Mouse (Mus musculus) liver, embryonic 11.5 days (tissue): Measurements from ENCODE around the gene Btbd9. TPM values are rescaled to one million over a fixed set of nuclear protein-coding genes. Genes with fewer than 3 reads are reported as not detected.

Experiments
- ATAC-seq: fragments of 200-750 bp; cut with Nextera tagmentation; replicated peaks from 2 replicates; pipeline ENCODE4 v1.8.0; 2017; ENCODE audit warnings: moderate number of reproducible peaks, mild to moderate bottlenecking, moderate TSS enrichment, moderate library complexity; ENCODE audit not compliant: low FRiP score
- DNase-seq: peaks from one replicate; pipeline ENCODE4 v3.0.0-alpha.2; 2017; ENCODE audit warnings: low spot score
- H3K27ac ChIP-seq: fragments of 300-500 bp; sonication (generic); 2 replicates; pipeline ENCODE4 v1.5.1; 2014; ENCODE audit warnings: mild to moderate bottlenecking, low read depth, low read length, control low read depth
- H3K27me3 ChIP-seq: fragments of 300-500 bp; sonication (generic); replicated peaks from 2 replicates; pipeline ENCODE4 v1.6.1; 2014; ENCODE audit warnings: low read length, mixed read lengths; ENCODE audit not compliant: control insufficient read depth, insufficient read depth
- H3K36me3 ChIP-seq: fragments of 300-500 bp; sonication (generic); 2 replicates; pipeline ENCODE4 v1.6.1; 2014; ENCODE audit warnings: mild to moderate bottlenecking, low read length, moderate library complexity, mixed read lengths; ENCODE audit not compliant: control insufficient read depth, insufficient read depth
- H3K4me1 ChIP-seq: fragments of 300-500 bp; sonication (generic); replicated peaks from 2 replicates; pipeline ENCODE4 v1.6.1; 2014; ENCODE audit warnings: low read length, mixed read lengths; ENCODE audit not compliant: control insufficient read depth, insufficient read depth
- H3K4me2 ChIP-seq: fragments of 300-500 bp; sonication (generic); 2 replicates; pipeline ENCODE4 v1.6.1; 2014; ENCODE audit warnings: mild to moderate bottlenecking, control low read depth, moderate library complexity
- H3K4me3 ChIP-seq: fragments of 300-500 bp; sonication (generic); 2 replicates; pipeline ENCODE4 v1.5.1; 2014; ENCODE audit warnings: low read depth, low read length, control low read depth
- H3K9ac ChIP-seq: fragments of 300-500 bp; sonication (generic); 2 replicates; pipeline ENCODE4 v1.6.1; 2014; ENCODE audit warnings: low read depth, low read length, control low read depth
- H3K9me3 ChIP-seq: fragments of 300-500 bp; sonication (generic); 2 replicates; pipeline ENCODE4 v1.6.1; 2016; ENCODE audit warnings: low read length, inconsistent platforms, mixed read lengths; ENCODE audit not compliant: control insufficient read depth
- whole genome bisulfite sequencing: fragments of 180-500 bp; shearing (Covaris S2); extraction: QIAGEN DNeasy Blood & Tissue Kit; methylation state at CpG from one replicate; pipeline ENCODE4 v1.1.7; 2014; 5-methylcytosine and 5-hydroxymethylcytosine counted together
- polyA plus RNA-seq: library from polyadenylated mRNA; unstranded; fragments of >200 nt; fragmentation: Nextera tagmentation; extraction: Ambion mirVana; gene quantifications from 2 replicates; pipeline ENCODE4 v1.2.1, GENCODE M21; 2014

The Btbd9 gene
- polyA plus RNA-seq, 1 experiment from 2014 or later = 33.4 TPM

- 0 out of 2 replicates have a peak overlapping the region, but pooled peaks have one; percentile 6 for H3K9ac ChIP-seq
- peak overlapping the region; percentile 80; the same call in 1 of the 2 replicates for H3K4me3 ChIP-seq
- no peaks in the 10 kb centered on the region for H3K36me3 ChIP-seq
- WGBS = 58% methylated on average over 8 of the region's 8 CpGs
- no peak for ATAC-seq
- DNase-seq = no peak
- peaks cover 24% of the 10 kb centered on the region for H3K4me1 ChIP-seq
- H3K27me3 ChIP-seq = no peaks in the 10 kb centered on the region
- 0 out of 2 replicates have a peak overlapping the region, but pooled peaks have one; percentile 5 for H3K27ac ChIP-seq
- no peaks in the 10 kb centered on the region for H3K9me3 ChIP-seq
- H3K4me2 ChIP-seq = peak overlapping the region; percentile 88
These were observed 2.1 kb downstream of the Btbd9 start for GRCm38 (mm10) chr17:30573990-30574782.

- Histone ChIP-seq H3K27ac (no peak overlapping the region), H3K9me3 (no peaks in the 10 kb centered on the region), H3K4me2 (no peak overlapping the region), H3K4me3 (no peak overlapping the region), H3K36me3 (no peaks in the 10 kb centered on the region), H3K9ac (no peak overlapping the region), H3K27me3 (no peaks in the 10 kb centered on the region), H3K4me1 (peaks cover 20% of the 10 kb centered on the region)
- 62% methylated on average over 3 of the region's 3 CpGs for WGBS
- no peak for DNase-seq
- no peak for ATAC-seq
These were observed 5.3 kb downstream of the Btbd9 start for GRCm38 (mm10) chr17:30570971-30571370.

GRCm38 (mm10) chr17:30570173-30570572 lies 6.1 kb downstream of the Btbd9 start:
- Histone ChIP-seq H3K4me2 (no peak overlapping the region), H3K27ac (no peak overlapping the region), H3K27me3 (no peaks in the 10 kb centered on the region), H3K36me3 (no peaks in the 10 kb centered on the region), H3K4me1 (peaks cover 18% of the 10 kb centered on the region), H3K9ac (no peak overlapping the region), H3K4me3 (no peak overlapping the region), H3K9me3 (no peaks in the 10 kb centered on the region)
- WGBS = 47% methylated on average over 8 of the region's 8 CpGs
- ATAC-seq = no peak
- no peak for DNase-seq

- H3K4me1 ChIP-seq = peaks cover 5% of the 10 kb centered on the region; the same call in 1 of the 2 replicates
- H3K9ac ChIP-seq = no peak overlapping the region
- no peak overlapping the region for H3K4me2 ChIP-seq
- H3K9me3 ChIP-seq = no peaks in the 10 kb centered on the region
- no peak for ATAC-seq
- DNase-seq = no peak
- no peaks in the 10 kb centered on the region for H3K27me3 ChIP-seq
- no peak overlapping the region for H3K4me3 ChIP-seq
- no peaks in the 10 kb centered on the region for H3K36me3 ChIP-seq
- no peak overlapping the region for H3K27ac ChIP-seq
These were observed 7.8 kb downstream of the Btbd9 start for GRCm38 (mm10) chr17:30568473-30568872.

GRCm38 (mm10) chr17:30564971-30565370 lies 11.3 kb downstream of the Btbd9 start:
- Histone ChIP-seq H3K4me2 (no peak overlapping the region), H3K4me1 (peaks cover 3% of the 10 kb centered on the region; the same call in 1 of the 2 replicates), H3K9me3 (no peaks in the 10 kb centered on the region), H3K27me3 (no peaks in the 10 kb centered on the region), H3K27ac (no peak overlapping the region), H3K36me3 (no peaks in the 10 kb centered on the region), H3K9ac (no peak overlapping the region), H3K4me3 (no peak overlapping the region)
- no peak for DNase-seq
- 82% methylated on average over 7 of the region's 7 CpGs for WGBS
- ATAC-seq = no peak

GRCm38 (mm10) chr17:30564407-30564806 lies 11.9 kb downstream of the Btbd9 start:
- Histone ChIP-seq H3K27ac (no peak overlapping the region), H3K27me3 (no peaks in the 10 kb centered on the region), H3K9ac (no peak overlapping the region), H3K36me3 (no peaks in the 10 kb centered on the region), H3K4me3 (no peak overlapping the region), H3K9me3 (no peaks in the 10 kb centered on the region), H3K4me1 (no peaks in the 10 kb centered on the region), H3K4me2 (no peak overlapping the region)
- ATAC-seq (no peak), DNase-seq (no peak)
- 81% methylated on average over 3 of the region's 3 CpGs for WGBS

GRCm38 (mm10) chr17:30563484-30564075 lies 12.7 kb downstream of the Btbd9 start:
- H3K4me2 ChIP-seq = no peak overlapping the region
- H3K4me3 ChIP-seq = no peak overlapping the region
- no peak for ATAC-seq
- DNase-seq = no peak
- no peaks in the 10 kb centered on the region for H3K36me3 ChIP-seq
- no peaks in the 10 kb centered on the region for H3K9me3 ChIP-seq
- no peak overlapping the region for H3K27ac ChIP-seq
- H3K4me1 ChIP-seq = no peaks in the 10 kb centered on the region
- H3K27me3 ChIP-seq = no peaks in the 10 kb centered on the region
- 66% methylated on average over 6 of the region's 6 CpGs for WGBS
- H3K9ac ChIP-seq = no peak overlapping the region

- H3K27me3 ChIP-seq = no peaks in the 10 kb centered on the region
- H3K4me1 ChIP-seq = no peaks in the 10 kb centered on the region
- H3K9me3 ChIP-seq = no peaks in the 10 kb centered on the region
- DNase-seq (no peak), ATAC-seq (no peak)
- H3K4me3 ChIP-seq = no peak overlapping the region
- H3K4me2 ChIP-seq = no peak overlapping the region
- no peaks in the 10 kb centered on the region for H3K36me3 ChIP-seq
- no peak overlapping the region for H3K27ac ChIP-seq
- H3K9ac ChIP-seq = no peak overlapping the region
- 82% methylated on average over 2 of the region's 2 CpGs for WGBS
These were observed 13.5 kb downstream of the Btbd9 start for GRCm38 (mm10) chr17:30562770-30563169.

GRCm38 (mm10) chr17:30559536-30559935 lies 16.8 kb downstream of the Btbd9 start:
- DNase-seq = no peak
- H3K27me3 ChIP-seq = no peaks in the 10 kb centered on the region
- H3K4me3 ChIP-seq = no peak overlapping the region
- no peaks in the 10 kb centered on the region for H3K4me1 ChIP-seq
- H3K4me2 ChIP-seq = no peak overlapping the region
- no peaks in the 10 kb centered on the region for H3K9me3 ChIP-seq
- WGBS = 38% methylated on average over 3 of the region's 3 CpGs
- no peak overlapping the region for H3K27ac ChIP-seq
- ATAC-seq = no peak
- no peaks in the 10 kb centered on the region for H3K36me3 ChIP-seq
- no peak overlapping the region for H3K9ac ChIP-seq
